9 mouse cellular contexts compared by ENCODE assay signal in genomic region chr9:105553629-105554438, GRCm38 (mm10). TPM values are rescaled to one million over a fixed set of nuclear protein-coding genes. Genes with fewer than 3 reads are reported as not detected.
DNase-seq lines count a peak whose midpoint lies in the region; ATAC-seq lines count a peak whose summit lies in the region.
"Had no signal": no experiment of that assay in that cellular context is flagged by ENCODE, and none has a peak within 500 bp of the region (broad histone marks: within the 10 kb centered on the region; RNA-seq: fewer than 3 reads in every experiment).

No protein-coding gene starts in this region.

- WGBS in kidney, embryonic 15.5 days = 8% methylated on average over 24 of the region's 24 CpGs
- WGBS in hindbrain, embryonic 15.5 days = 21% methylated on average over 24 of the region's 24 CpGs
- WGBS in midbrain, embryonic 16.5 days = 12% methylated on average over 24 of the region's 24 CpGs

- no peak overlapping the region for H3K9ac ChIP-seq in kidney, embryonic 15.5 days
- 0 out of 2 replicates have a peak overlapping the region, but pooled peaks have one; percentile 15 for H3K9ac ChIP-seq in hindbrain, embryonic 15.5 days
- 0 out of 2 replicates have a peak overlapping the region, but pooled peaks have one; percentile 7 for H3K9ac ChIP-seq in midbrain, embryonic 16.5 days (ENCODE audit: low read depth, low read length)

- peak overlapping the region; percentile 54 for H3K4me2 ChIP-seq in kidney, embryonic 15.5 days
- H3K4me2 ChIP-seq in hindbrain, embryonic 15.5 days = peak overlapping the region; percentile 32
- peak overlapping the region; percentile 26 for H3K4me2 ChIP-seq in midbrain, embryonic 16.5 days (ENCODE audit: low read length)

- H3K27me3 ChIP-seq in kidney, embryonic 15.5 days = 0 out of 2 replicates have a peak, but pooled peaks cover 4% of the 10 kb centered on the region
- no peaks in the 10 kb centered on the region for H3K27me3 ChIP-seq in hindbrain, embryonic 15.5 days
- no peaks in the 10 kb centered on the region for H3K27me3 ChIP-seq in midbrain, embryonic 16.5 days (ENCODE audit: control insufficient read depth, insufficient read depth, low read depth, low read length)

- H3K9me3 ChIP-seq in kidney, embryonic 15.5 days (replicated peaks) = no peaks in the 10 kb centered on the region
- H3K9me3 ChIP-seq in hindbrain, embryonic 15.5 days = no peaks in the 10 kb centered on the region
- H3K9me3 ChIP-seq in midbrain, embryonic 16.5 days (replicated peaks; ENCODE audit: control insufficient read depth, low read length, poor library complexity, severe bottlenecking) = no peaks in the 10 kb centered on the region

- peak overlapping the region; percentile 51; the same call in 1 of the 2 replicates for H3K27ac ChIP-seq in kidney, embryonic 15.5 days
- H3K27ac ChIP-seq in hindbrain, embryonic 15.5 days (replicated peaks) = peak overlapping the region; percentile 58
- peak overlapping the region; percentile 66 for H3K27ac ChIP-seq in midbrain, embryonic 16.5 days (ENCODE audit: low read length)

- H3K4me1 ChIP-seq in kidney, embryonic 15.5 days = peaks cover 32% of the 10 kb centered on the region
- peaks cover 50% of the 10 kb centered on the region for H3K4me1 ChIP-seq in hindbrain, embryonic 15.5 days (replicated peaks)
- H3K4me1 ChIP-seq in midbrain, embryonic 16.5 days (ENCODE audit: control insufficient read depth, insufficient read depth, low read length) = peaks cover 16% of the 10 kb centered on the region

- no peak for ATAC-seq in kidney, embryonic 15.5 days (replicated peaks; ENCODE audit: low FRiP score)
- ATAC-seq in hindbrain, embryonic 15.5 days (ENCODE audit: low FRiP score, low read depth) = no peak
- no peak for ATAC-seq in midbrain, embryonic 16.5 days

- peak overlapping the region; percentile 27 for H3K4me3 ChIP-seq in kidney, embryonic 15.5 days (replicated peaks)
- H3K4me3 ChIP-seq in hindbrain, embryonic 15.5 days = 0 out of 2 replicates have a peak overlapping the region, but pooled peaks have one; percentile 2
- H3K4me3 ChIP-seq in midbrain, embryonic 16.5 days (ENCODE audit: low read depth, low read length) = peak overlapping the region; percentile 5; the same call in 1 of the 2 replicates

- H3K36me3 ChIP-seq in kidney, embryonic 15.5 days = no peaks in the 10 kb centered on the region
- H3K36me3 ChIP-seq in hindbrain, embryonic 15.5 days = no peaks in the 10 kb centered on the region
- H3K36me3 ChIP-seq in midbrain, embryonic 16.5 days (ENCODE audit: control insufficient read depth, insufficient read depth, low read length) = no peaks in the 10 kb centered on the region

- DNase-seq in kidney, adult 11 months = no peak
- DNase-seq in embryo, embryonic 10 days (ENCODE audit: low spot score) = peak; percentile 49
- DNase-seq in right cerebral cortex, postnatal 36 days (ENCODE audit: low spot score in 2 of 2) = no peak
- no peak for DNase-seq in cerebellum, adult 11 months
- no peak for DNase-seq in lung, adult 18-20 months
- DNase-seq: left cerebral cortex, postnatal 4 days had no signal

RNA-seq across cellular contexts. Expression of gene Atp2c1, which starts 26.7 kb away (rescaled TPM):
- polyA plus RNA-seq in kidney, embryonic 15.5 days (2015; fragmentation: Nextera tagmentation; extraction: Ambion mirVana) = 60.6 and 68.5 TPM in 2 replicates
- 98.8 and 101 TPM in 2 replicates for polyA plus RNA-seq in hindbrain, embryonic 15.5 days (2015; fragmentation: Nextera tagmentation; extraction: Ambion mirVana)
- polyA plus RNA-seq in midbrain, embryonic 16.5 days (2015; fragmentation: Nextera tagmentation; extraction: Ambion mirVana) = 108 and 136 TPM in 2 replicates
